Mouse (Mus musculus): ENCODE data around the gene Tomm40.

The Tomm40 gene

GRCm38 (mm10) chr7:19715239-19716054 is at the start of gene Tomm40:
Tomm40 (minus strand) TSS chr7:19715438.
- in situ Hi-C loops (cut with MboI; ENCODE audit: unreplicated experiment in 2 of 2): no loop called here

GRCm38 (mm10) chr7:19764581-19764980 is 49.3 kb upstream of the Tomm40 start:
- in situ Hi-C loops (cut with MboI; ENCODE audit: unreplicated experiment in 2 of 2): no loop called here

- in situ Hi-C loops (cut with MboI; ENCODE audit: unreplicated experiment in 2 of 2): no loop called here
Measured at GRCm38 (mm10) chr7:19763829-19764477, 48.7 kb upstream of the Tomm40 start.

GRCm38 (mm10) chr7:19762283-19762682 is 47.0 kb upstream of the Tomm40 start:
- in situ Hi-C loops (cut with MboI; ENCODE audit: unreplicated experiment in 2 of 2): no loop called here

GRCm38 (mm10) chr7:19760021-19760420 is 44.8 kb upstream of the Tomm40 start:
- in situ Hi-C loops (cut with MboI; ENCODE audit: unreplicated experiment in 2 of 2): no loop called here

- in situ Hi-C loops (cut with MboI; ENCODE audit: unreplicated experiment in 2 of 2): no loop called here
Measured at GRCm38 (mm10) chr7:19758623-19759022, 43.4 kb upstream of the Tomm40 start.

GRCm38 (mm10) chr7:19755851-19756786 is 40.9 kb upstream of the Tomm40 start:
- in situ Hi-C loops (cut with MboI; ENCODE audit: unreplicated experiment in 2 of 2): no loop called here

- in situ Hi-C loops (cut with MboI; ENCODE audit: unreplicated experiment in 2 of 2): no loop called here
Measured at GRCm38 (mm10) chr7:19755008-19755407, 39.8 kb upstream of the Tomm40 start.

- in situ Hi-C loops (cut with MboI; ENCODE audit: unreplicated experiment in 2 of 2): no loop called here
Measured at GRCm38 (mm10) chr7:19754065-19754464, 38.8 kb upstream of the Tomm40 start.

- in situ Hi-C loops (cut with MboI; ENCODE audit: unreplicated experiment in 2 of 2): no loop called here
Measured at GRCm38 (mm10) chr7:19753587-19753986, 38.3 kb upstream of the Tomm40 start.

- in situ Hi-C loops (cut with MboI; ENCODE audit: unreplicated experiment in 2 of 2): no loop called here
Measured at GRCm38 (mm10) chr7:19752652-19753051, 37.4 kb upstream of the Tomm40 start.

- in situ Hi-C loops (cut with MboI; ENCODE audit: unreplicated experiment in 2 of 2): no loop called here
Measured at GRCm38 (mm10) chr7:19751070-19751383, 35.8 kb upstream of the Tomm40 start.

- in situ Hi-C loops (cut with MboI; ENCODE audit: unreplicated experiment in 2 of 2): no loop called here
Measured at GRCm38 (mm10) chr7:19750217-19751069, 35.2 kb upstream of the Tomm40 start, which contains the start of gene Nectin2. Nectin2 (minus strand) TSS chr7:19750483.

- in situ Hi-C loops (cut with MboI; ENCODE audit: unreplicated experiment in 2 of 2): no loop called here
Measured at GRCm38 (mm10) chr7:19749389-19750216, 34.4 kb upstream of the Tomm40 start.

- in situ Hi-C loops (cut with MboI; ENCODE audit: unreplicated experiment in 2 of 2): no loop called here
Measured at GRCm38 (mm10) chr7:19748219-19749195, 33.3 kb upstream of the Tomm40 start.

- in situ Hi-C loops (cut with MboI; ENCODE audit: unreplicated experiment in 2 of 2): no loop called here
Measured at GRCm38 (mm10) chr7:19747420-19748218, 32.4 kb upstream of the Tomm40 start.

All from v-Abl transformed pro-B cells (cell line).